Mouse (Mus musculus) T-helper 17 cell (primary cell): Measurements from ENCODE around the gene 4930522L14Rik.
"Not testable (repeated sequence)": the region's sequence is repeated elsewhere in the genome, so short reads cannot be mapped to it uniquely, and the experiment has no call there.

Source experiments
- in situ Hi-C, 2 experiments: fragments of 300-600 bp; cut with MboI, MseI; formaldehyde crosslinking; loops; 1 replicate in 1 of 2; 2 replicates in 1 of 2; pipeline ENCODE4 v1.15.1; 2025; ENCODE audit warnings: high pct_unique_total_duplicates in 2 of 2

4930522L14Rik gene

GRCm38 (mm10) chr5:109751391-109752071, at the start of gene 4930522L14Rik:
4930522L14Rik (minus strand) TSS chr5:109751886.
- in situ Hi-C loops, result loop anchor here (5.0 kb wide), 2 partner anchors 46 to 59 kb away; partner anchors contain the start of gene 5430403G16Rik (in 2 of the 2)

DNA sequence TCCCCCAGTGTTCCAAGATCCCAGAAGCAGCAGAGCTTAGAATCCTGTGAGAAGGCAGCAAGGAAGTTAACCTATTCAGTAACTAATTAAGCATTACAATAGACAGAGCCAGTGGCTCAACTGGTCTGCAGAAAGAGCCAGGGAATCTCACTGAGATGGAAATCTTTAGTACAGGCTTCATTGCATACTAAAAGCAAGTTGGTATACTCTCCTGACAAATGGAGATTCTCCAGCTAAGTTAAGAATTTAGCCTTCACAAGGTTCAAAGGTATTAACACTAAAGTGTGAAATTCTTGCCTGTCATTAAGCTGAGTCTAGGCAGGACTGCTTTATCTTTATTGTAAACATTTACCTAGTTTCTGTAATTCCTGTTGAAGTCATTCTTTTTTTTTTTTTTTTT, 49.8 kb upstream of the 4930522L14Rik start:
- in situ Hi-C loops, result not testable (repeated sequence)

DNA sequence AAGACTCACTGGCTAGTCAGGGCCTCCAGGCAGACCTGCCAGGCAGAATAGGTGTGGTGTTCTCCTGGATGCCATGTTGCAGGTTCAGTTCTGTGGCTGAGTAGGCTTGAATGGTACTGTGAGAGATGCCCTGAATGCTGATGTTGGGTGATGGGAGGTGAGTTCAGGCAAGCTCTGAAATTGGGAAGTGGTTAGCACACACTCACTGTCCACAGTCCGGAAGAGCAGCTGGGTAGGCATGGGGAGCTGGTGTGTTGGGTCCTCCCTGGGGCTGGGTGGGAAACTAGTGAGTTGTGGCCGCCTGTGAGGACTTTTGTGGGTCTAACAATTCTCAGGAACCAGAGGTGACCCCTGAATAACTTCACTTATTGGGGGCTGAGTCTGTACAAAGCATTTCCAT, 48.3 kb upstream of the 4930522L14Rik start:
- in situ Hi-C loops, result loop anchor here in 1 of 2 experiments (5.0 kb wide), 1 partner anchor 48 kb away; the partner anchor contains the start of gene 4930522L14Rik

DNA sequence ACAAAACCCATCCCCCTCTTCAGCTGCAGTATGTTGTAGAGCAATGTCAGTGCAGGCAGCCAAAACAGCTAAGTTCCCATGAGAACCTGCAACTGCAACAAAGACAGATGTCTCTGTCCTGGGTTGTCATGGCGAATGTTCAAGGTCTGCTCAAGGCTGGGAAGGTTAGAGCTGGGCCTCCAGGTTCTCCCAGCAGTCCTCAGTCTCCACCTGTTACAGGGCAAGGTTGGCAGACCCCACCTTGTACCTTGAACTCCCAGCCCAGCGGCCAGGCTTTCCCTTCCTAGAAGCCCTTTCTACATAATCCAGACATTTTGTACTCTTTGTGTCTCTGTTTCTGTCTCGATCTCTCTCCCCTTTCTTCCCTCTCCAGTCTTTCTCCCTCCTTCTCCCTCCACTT, 45.3 kb upstream of the 4930522L14Rik start:
- in situ Hi-C loops, result loop anchor here in 1 of 2 experiments (5.0 kb wide), 1 partner anchor 45 kb away; the partner anchor contains the start of gene 4930522L14Rik

DNA sequence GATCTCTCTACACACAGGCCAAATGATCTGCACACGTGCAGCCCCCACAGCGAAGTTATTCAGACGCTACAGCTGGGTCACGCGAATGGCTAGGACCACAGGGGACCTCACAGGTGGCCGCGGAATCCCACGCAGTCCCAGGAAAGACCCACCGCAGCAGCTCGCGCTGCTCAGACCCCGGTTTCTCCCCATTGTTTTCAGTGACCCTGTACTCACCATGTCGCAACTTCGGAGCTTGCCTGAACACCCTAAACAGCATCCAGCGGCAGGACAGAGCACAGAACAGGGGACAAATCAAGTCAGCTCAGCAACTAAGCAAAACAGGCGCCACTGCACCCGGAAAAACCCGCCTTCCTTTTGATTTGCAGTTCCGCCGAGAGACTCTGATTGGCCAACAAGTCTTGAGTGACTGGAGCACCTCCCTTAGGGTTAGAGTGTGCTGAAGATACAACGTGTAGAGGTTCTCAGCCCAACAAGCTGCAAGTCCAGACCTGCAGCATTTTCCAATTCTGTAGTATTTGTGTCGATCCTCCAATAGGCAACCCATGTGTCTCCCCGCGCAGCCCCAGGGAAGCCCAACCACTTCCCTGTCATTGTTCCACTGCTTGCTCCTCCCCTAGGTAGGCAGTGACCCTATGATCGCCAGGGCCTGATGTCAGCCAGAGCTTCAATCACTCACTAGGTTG, 44.4 kb upstream of the 4930522L14Rik start:
- in situ Hi-C loops, result loop anchor here in 1 of 2 experiments (5.0 kb wide), 1 partner anchor 44 kb away; the partner anchor contains the start of gene 4930522L14Rik

GRCm38 (mm10) chr5:109752073-109752780, 541 bp upstream of the 4930522L14Rik start:
- in situ Hi-C loops, result loop anchor here (5.0 kb wide), 2 partner anchors 45 to 60 kb away; partner anchors contain the start of gene 5430403G16Rik (in 2 of the 2)

GRCm38 (mm10) chr5:109745081-109745480, 6.6 kb downstream of the 4930522L14Rik start:
- in situ Hi-C loops, result not testable (repeated sequence)

GRCm38 (mm10) chr5:109717341-109717740, 34.3 kb downstream of the 4930522L14Rik start:
- in situ Hi-C loops, result not testable (repeated sequence)

- in situ Hi-C loops, result loop anchor here (5.0 kb wide), 1 partner anchor 61 kb away; the partner anchor contains the start of gene 4930522L14Rik (in 2 of the 2)
Measured at GRCm38 (mm10) chr5:109691205-109691965, 60.3 kb downstream of the 4930522L14Rik start.

DNA sequence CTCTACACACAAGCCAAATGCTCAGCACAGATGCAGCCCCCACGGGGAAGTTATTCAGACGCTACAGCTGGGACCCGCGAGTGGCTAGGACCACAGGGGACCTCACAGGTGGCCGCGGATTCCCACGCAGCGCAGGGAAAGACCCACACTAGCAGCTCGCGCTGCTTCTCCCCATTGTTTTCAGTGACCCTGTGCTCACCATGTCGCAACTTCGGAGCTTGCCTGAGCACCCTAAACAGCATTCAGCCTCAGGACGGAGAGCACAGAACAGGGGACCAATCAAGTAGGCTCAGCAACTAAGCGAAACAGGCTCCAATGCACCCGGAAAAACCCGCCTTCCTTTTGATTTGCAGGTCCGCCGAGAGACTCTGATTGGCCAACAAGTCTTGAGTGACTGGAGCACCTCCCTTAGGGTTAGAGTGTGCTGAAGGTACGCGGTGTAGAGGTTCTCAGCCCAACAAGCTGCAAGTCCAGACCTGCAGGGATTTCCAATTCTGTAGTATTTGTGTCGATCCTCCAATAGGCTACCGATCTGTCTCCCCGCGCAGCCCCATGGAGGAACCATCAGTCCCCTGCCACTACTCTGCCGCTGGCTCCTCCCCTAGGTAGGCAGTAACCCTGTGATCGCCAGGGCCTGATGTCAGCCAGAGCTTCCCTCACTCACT, 61.0 kb downstream of the 4930522L14Rik start, which contains the start of gene 5430403G16Rik:
Gene 5430403G16Rik (minus strand): TSS at position 505 of the 665 bp plus-strand sequence.
- in situ Hi-C loops, result loop anchor here (5.0 kb wide), 1 partner anchor 62 kb away; the partner anchor contains the start of gene 4930522L14Rik (in 2 of the 2)
